Mouse (Mus musculus) mesoderm, embryonic 11.5 days (tissue): Measurements from ENCODE around the gene Arl14.

ENCODE experiments used
- DNase-seq: peaks from one replicate; pipeline ENCODE4 v3.0.0-alpha.2; 2012; ENCODE audit warnings: low read depth, low spot score

The Arl14 gene

DNA sequence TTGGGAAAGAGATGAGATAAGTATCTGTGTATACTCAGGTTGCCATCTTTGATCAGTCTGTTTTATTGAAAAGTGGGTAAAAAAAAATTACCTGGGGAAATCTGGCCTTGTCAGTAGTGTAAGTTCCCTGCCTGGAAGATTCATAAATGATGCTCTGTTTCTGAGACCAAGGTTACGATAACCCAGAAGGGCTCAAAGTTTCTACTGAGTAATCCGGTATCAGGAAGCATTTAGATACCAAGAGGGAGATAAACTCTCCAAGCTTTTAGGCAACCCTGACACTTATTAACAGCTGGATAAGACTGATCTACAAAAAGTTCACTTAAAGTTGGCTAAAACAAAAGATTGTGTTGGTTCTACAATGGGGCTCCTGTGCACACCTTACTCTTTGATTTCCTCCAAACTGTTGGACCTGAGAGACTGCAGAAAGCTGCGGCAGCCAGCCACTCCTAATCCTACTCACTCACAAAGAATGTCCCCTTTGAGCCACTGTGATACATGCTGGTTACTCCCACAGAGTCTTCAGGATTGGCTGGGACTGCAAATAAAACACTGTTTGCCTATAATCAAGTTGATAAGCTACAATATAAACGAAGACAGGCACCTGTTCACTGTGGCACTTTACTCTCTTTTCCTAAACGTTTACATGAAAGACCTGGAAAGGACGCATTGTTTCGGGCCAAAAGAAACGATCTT, at the start of gene Arl14:
Arl14 (plus strand) TSS at position 614 of the 696 bp plus-strand sequence.
- no peak for DNase-seq

DNA sequence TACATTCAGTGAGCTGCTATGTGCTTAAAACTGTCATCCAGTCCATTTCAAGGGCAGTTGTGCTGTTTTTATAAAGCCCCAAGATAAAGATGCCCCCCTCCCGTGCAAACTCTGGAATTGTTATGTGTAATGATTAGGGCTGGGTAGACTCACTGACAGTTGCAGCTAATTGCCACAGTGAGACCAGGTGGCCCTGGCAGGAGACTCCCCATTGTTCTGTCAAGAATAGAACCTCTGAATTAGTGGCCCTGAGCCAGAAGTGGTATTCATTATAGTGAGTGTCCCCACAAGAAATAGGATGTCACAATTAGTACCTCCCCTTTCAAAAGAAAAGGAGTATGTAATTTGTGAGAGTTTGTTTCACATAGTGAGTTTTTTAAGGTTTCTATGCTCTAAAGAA, 47.0 kb upstream of the Arl14 start:
- no peak for DNase-seq

DNA sequence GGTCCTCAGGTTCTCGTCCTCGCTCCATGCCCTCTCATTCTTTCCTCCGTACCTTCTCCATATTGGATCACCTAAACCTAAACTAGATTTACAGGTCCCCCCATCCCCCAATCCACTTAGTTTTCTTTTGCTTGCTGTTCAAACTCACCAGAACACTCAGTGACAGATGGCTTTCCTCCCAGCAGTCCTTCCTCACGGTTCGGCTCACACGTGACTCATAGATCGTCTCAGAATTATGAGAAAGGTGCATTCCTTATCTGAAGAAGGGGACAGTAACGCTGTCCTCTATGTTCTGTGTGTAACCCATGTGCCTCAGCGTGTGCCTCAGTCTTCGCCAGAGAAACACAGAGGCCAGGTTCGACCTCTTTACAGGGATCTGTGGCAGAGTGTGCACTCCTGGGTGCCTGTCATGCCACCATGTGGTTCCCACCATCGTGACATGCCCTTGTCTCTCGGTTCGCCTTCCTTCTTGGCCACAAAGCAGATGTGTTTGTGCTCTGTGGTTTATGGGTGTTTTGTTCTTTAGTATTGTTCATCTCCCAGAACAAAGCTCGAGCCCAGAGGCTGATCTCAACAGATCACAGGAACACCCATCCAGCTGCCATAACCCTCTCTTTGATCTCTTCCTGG, 44.9 kb upstream of the Arl14 start:
- DNase-seq, result peak; percentile 10

DNA sequence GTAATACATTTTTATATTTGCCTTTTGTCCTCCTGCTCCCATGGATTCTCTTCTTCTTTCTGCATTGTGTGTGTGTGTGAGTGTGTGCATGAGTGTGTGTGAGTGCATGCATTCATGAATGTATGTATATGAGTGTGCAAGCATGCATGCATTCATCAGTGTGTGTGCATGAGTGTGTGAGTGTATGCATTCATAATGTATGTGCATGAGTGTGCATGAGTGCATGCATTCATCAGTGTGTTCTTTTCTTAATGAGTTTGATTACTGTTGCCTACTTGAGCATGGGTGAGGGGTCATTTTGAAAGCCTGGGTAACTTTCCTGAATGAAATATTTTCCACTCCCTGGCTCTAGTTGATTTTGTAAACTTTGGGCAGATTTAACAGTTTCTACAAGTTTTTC, 44.3 kb upstream of the Arl14 start:
- no peak for DNase-seq

DNA sequence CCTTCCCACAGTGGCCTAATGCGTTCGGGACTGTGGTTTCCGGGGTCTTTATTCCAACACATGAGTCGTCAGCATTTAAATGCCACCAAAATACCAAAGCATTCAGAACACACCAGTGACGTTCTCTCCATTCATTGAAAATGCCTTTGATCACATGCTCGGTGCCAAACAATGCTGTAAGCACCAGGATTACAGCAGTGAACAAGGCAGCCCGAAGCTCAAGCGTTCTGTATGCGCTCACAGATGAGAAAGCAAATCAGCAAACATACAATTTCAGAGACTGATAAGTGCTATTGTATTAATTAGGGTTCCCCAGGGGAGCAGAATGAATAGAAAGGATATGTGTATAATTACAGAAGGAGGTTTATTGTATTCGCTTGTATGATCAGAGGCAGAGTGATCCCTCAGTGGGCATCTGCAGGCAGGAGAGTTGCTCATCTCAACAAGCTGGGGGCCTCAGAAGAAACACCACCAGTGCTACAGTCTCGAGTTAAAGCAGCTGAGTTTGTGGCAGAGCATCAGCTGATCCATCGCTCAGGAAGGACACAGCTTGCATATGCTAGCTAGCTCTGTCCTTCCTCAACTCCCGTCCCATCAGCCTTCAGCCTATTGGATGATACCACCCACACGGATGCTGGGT, 43.7 kb upstream of the Arl14 start:
- no peak for DNase-seq

DNA sequence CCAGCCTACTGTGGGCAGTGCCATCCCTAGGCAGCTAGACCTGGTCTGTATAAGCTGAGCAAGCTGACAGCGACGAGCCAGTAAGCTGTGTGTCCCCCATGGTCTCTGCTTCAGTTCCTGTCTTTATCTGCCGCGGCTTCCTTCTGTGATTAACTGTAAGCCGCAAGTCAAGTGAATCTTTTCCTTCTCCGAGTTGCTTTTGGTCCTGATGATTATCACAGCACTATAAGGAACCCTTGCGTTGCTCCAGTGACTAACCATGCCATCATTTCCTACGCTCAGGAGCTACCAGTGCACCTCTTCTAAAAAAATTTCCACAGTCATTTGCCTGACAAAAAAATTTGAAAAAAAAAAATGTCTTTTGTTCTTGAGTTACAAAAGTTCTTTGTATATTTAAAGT, 40.7 kb upstream of the Arl14 start:
- DNase-seq, result no peak

DNA sequence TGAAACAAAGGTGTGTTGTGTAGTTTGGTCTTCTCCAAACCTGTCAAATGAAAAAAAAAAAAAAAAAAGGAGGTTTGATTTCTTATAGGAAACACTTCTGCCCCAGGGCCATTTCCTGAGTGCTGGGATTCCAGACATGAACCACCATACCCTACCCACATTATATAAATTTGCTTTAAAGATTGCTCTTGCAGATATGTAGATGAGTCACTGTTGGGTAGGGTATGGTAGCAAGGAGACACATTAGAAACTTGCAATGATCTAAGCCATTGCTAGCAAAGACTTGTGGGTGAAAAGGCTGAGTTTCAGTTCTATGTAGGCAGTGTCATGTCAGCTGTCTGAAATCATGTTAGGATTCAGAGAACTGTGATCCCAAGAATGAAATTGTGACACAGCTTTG, 40.0 kb upstream of the Arl14 start:
- no peak for DNase-seq

DNA sequence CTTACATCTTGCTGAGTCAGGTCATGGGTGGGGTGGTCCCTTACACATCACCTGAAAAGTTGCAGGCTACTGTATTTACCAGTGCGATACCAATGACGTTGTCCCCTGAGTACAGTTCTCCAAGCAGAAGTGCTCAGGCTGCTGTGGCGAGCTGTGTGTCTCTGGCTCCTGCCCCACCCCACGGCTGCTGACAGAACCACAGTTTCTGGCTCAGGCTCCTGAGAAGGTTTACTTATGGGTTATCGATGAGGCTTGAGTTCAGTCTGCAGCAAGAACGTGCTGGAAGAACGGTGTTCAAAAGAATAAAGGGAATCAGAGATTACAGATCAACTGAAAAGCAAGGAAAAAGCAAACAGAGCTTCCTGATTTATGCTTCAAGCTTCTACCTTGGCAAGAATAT, 37.0 kb upstream of the Arl14 start:
- DNase-seq, result no peak

DNA sequence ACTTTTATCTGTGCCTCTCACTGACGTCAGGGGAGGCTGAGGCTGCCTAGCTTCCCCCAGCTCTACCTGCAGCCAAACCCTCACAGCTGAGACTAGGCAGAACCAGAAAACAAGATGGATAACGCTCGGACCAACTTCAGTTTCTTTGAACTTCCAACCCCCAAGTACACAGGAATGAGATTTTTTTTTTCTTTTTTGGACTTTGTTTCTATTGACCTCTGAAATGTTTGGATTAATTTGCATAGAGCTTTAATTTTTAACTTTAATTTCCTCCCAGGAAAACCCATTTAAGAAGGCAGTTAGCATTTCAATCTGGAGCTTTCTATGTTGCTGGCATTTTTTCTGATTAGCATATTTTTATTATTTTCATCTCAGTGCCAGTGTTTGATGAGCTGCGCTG, 36.2 kb upstream of the Arl14 start:
- DNase-seq, result no peak

DNA sequence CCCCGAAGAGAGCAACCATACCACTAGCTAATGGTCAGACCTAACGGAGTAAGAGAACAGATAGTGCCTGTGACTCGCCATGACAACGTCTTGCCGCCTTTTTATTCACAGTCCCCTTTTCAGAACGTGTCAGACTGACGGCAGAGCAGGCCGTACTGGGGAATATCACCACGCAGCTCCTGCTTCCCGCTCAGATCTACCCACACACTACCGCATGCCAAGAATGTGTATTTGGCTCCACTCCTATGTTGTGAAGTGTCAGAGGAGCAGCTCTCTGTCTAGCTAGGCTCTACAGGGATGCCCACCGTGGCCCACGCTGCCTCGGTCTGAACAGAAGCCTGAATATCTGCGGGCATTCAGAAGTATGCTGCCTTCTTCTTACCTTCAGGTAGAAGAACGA, 35.6 kb upstream of the Arl14 start:
- DNase-seq, result no peak

DNA sequence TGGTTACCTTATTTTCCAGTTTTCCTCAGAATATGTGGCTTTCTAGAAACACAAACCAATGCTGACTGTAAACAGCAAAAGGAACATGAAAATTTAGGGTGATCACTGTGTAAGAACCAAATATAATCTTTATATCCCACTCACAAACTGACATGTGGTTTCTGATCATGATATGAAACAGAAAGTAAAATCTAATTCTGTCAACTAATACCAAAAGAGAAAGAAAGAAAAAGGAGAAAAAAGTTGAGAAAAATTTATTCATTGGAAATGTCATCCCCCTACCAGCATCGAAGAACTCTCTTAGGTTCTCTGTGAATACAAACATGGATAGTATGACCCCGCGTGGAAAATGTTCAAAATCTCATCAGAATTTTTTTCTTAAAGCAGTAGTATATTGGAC, 29.2 kb upstream of the Arl14 start:
- DNase-seq, result no peak

DNA sequence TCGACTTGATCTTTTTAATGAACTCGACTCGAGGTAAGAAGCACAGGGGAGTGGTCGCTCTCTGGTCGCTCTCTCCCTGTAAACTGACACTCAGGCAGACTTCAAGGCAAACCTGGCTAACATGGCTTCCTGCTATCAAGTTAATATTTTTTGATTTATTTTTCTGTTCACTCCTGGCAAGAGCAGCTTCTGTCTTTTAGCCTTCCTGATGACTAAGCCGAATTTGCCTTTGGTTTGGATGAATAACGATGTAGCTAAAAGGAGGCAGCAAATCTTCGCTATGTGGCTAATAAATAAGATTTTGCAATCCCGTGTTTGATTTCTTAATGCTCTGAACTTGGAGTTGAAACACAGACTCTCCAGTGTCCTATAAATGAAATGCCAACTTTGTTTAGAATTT, 27.7 kb upstream of the Arl14 start:
- peak; percentile 19 for DNase-seq

DNA sequence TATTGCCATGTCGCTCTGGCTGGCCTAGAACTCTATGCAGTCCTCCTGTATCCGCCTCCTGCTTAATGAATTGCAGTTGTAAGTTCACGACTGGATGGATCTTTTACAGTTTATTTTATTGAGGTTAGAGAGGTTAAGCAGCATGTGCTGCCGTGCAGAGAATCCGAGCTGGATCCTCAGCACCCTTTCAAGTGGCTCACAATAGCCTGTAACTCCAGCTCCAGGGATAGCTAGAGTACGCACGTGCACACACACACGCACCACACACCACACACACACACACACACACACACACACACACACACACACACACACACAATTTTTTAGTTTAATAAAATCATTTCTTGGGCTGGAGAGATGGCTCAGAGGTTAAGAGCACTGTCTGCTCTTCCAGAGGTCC, 27.0 kb upstream of the Arl14 start:
- no peak for DNase-seq

DNA sequence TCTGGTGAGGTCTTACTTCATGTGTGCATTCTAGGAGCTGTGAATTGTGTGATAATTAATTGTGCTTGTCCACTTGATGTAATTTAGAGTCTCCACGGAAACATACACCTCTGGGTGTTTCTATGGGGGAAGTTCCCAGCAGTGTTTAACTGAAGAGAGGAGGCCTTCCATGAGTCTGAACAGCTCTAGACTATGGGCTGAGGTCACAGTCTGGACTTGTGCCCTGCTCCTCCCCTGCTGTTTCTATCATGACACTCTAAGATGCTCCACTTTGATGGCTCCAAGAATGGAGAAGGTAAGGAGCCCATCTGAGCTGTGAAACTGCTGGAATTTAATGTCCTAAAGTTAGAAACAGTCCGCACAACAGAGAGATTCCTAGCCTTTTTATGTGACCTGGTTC, 24.1 kb upstream of the Arl14 start:
- DNase-seq, result no peak

DNA sequence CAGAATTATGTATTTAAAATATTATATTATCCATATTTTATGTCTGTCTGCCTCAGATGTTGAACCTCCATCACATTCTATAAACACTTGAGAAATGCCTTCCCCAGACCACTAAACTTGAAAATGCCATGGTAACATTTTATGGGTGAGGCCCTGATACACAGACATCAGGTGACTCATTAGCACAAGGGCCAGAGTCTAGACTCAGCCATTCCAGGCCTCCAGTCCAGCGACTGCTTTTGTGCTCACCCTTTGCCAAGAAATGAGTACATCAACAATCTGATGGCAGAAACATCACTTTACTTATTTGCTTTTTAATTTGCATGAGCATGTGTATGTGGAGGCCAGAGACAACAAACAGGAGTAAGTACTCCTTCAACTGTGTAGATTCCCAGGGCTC, 22.0 kb upstream of the Arl14 start:
- no peak for DNase-seq

DNA sequence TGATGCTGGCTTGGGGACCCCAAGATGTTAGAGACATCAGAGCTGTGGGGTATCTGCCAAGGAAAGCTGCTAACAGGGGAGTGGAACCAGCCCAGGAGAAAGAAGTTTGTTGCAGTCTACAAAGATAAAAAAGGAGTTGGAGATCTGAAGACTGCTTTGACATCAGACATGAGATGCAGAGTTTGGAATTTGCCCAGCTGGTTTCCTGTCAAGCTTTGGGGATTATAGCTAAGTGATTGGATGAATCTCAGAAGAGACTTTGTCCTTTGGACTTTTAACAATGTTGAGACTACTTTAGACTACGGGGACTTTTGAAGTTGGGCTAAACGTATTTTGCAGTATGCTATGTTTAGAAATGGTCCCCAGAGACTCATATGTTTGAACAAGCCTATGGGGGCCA, 21.0 kb upstream of the Arl14 start:
- no peak for DNase-seq

DNA sequence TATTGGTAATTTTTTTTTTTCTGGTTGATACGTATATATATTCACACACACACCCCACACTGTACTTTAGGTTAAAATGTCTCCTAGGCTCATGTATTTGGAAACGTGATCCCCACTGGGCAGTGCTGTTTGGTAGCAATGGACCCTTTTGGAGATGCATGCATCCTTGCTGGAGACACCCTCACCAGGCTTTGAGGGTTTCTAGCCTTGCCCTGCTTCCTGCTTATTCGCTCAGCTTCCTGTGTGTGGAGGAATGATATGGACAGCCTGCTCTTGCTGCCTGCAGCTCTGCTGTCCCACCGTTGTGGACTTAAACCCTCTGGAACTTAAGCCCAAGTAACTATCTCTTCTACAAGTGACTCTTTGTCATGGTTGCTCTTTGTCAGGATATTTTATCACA, 19.3 kb upstream of the Arl14 start:
- no peak for DNase-seq

DNA sequence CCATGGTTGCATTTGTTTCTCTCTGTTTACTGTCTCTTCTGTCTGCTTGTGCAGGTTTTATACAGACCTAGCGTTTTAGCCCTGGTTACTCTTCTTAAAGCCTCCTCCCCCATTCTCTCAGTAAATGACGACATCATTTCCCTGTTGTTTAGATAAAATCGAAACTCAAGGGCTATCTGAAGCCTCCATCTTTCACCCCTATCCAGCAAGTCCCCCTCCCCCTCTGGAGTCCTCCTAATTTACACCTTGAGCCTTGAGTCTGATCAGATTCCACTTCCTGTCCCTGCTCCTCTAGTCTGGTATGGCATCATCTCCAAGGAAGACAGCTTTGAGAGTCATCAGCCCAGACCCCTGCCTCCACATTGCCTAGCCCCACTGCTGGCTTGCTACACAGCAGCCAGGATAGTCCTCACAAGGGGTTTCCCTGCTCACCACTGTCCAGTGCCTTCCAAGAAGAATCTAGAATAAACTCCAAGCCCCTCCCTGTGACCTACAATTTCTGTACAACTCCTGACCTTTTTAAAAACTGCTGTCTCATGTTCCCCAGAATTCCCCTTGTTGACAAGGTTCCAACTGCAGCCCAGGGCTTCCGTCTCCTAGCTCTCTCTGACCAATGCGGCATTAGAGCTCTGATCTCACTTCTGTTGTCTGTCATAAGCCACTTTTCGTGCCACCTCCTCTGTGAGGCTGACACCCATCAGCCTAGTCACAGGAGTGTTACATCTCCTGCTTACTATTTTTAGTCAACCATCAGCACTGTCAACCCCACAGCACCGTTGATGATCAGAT, 16.8 kb upstream of the Arl14 start:
- DNase-seq, result no peak

DNA sequence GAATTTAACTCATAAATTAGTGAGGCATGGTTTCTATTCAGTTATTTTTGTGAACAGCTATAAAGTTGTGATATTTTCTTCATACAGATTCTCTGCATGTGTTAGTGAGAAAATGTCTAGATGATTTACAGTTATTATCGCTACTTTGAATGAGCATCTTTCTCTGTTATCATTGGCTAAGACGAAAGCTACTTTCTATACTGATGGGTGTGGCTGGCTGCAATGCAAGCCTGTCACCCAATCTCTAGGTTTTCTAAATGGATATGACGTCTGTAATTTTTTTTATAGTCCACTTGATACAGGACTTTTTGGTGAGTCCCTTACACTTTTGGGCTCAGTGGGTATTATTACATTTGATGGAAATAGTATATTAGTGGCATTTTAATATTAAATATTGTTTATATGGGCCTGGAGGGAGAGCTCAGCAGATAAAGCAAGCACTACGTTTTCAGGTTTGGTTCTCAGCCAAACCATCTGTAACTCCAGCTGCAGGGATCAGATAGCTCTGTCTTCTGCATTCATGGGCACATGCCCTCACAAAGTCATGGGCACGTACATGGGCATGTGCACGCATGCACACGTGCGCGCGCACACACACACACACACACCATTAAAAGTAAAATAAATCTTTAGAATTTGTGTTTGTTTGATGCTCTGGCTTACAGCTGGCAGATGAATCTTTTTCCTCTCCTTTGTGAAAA, 15.9 kb upstream of the Arl14 start:
- no peak for DNase-seq

DNA sequence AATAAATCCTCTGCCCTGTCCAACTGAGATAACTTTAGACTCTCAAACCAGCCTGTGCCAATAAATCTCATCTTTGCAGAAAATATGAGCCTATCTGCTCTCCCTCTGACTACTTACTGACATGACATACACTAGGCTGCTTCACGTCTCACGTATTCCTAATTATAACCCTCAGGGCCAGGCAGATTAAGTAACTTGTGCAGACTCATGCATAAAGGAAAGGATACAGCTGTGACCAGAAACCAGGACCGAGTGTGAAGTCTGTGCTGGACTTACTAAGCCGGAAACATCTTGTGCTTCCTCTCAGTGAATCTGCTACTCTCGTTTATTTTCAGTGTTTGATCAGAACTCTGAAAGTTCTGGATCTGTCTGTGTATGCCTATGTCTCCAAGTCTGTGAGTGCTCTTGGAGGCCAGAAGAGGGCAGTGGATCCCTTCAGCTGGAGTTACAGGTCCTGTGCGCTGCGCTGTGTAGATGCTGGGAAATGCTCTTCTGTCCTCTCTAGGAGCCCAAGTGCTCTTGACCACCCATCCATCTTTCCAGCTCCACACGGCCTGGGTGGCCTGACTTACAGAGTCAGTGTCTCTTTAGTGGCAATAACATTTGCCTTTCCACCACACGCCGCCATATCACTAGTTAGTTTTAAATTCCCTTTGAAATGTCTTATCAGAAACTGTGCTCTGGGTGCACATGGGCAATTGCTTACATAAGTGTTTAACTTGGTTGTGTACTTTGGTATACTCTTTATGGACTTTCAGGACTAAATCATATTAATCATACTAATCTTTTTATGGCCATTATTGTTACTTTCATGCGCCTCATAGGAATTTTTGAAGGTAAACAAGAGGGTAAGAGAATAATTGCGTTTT, 13.5 kb upstream of the Arl14 start:
- DNase-seq, result peak; percentile 45

DNA sequence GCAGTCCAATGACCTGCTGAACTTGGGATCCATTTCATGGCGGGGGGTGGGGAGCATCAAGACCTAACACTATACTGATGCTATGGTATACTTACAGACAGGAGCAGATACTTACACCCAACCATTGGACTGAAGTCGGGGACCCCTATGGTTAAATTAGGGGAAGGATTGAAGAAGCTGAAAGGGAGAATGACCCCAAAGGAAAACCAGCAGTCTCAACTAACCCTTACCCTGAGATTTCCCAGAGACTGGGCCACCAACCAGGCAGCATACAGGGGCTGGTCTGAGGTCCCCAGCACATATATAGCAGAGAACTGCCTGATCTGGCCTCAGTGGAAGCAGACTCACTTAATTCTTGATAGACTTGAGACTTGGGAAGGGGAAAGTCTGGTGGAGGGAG, 10.0 kb upstream of the Arl14 start:
- DNase-seq, result no peak
